Mouse (Mus musculus) intestine, embryonic 15.5 days (tissue): ENCODE data around the gene Ulk4. TPM values are rescaled to one million over a fixed set of nuclear protein-coding genes. Genes with fewer than 3 reads are reported as not detected.
"Not testable (repeated sequence)": the region's sequence is repeated elsewhere in the genome, so short reads cannot be mapped to it uniquely, and the experiment has no call there.

ENCODE experiments used
- ATAC-seq: fragments of 200-750 bp; cut with Nextera tagmentation; 2 replicates; pipeline ENCODE4 v1.8.0; 2017; ENCODE audit warnings: moderate TSS enrichment, moderate library complexity
- H3K27ac ChIP-seq: fragments of 300-500 bp; sonication (generic); 2 replicates; pipeline ENCODE4 v1.5.1; 2015; ENCODE audit warnings: mild to moderate bottlenecking, inconsistent platforms
- H3K27me3 ChIP-seq: fragments of 300-500 bp; sonication (generic); replicated peaks from 2 replicates; pipeline ENCODE4 v1.6.1; 2015; ENCODE audit warnings: inconsistent platforms
- H3K36me3 ChIP-seq: fragments of 300-500 bp; sonication (generic); 2 replicates; pipeline ENCODE4 v1.6.1; 2015; ENCODE audit warnings: inconsistent platforms
- H3K4me1 ChIP-seq: fragments of 300-500 bp; sonication (generic); replicated peaks from 2 replicates; pipeline ENCODE4 v1.6.1; 2015; ENCODE audit warnings: inconsistent platforms
- H3K4me2 ChIP-seq: fragments of 300-500 bp; sonication (generic); replicated peaks from 2 replicates; pipeline ENCODE4 v1.6.1; 2015; ENCODE audit warnings: mild to moderate bottlenecking, inconsistent platforms
- H3K4me3 ChIP-seq: fragments of 300-500 bp; sonication (generic); replicated peaks from 2 replicates; pipeline ENCODE4 v1.5.1; 2015; ENCODE audit warnings: inconsistent platforms
- H3K9ac ChIP-seq: fragments of 300-500 bp; sonication (generic); 2 replicates; pipeline ENCODE4 v1.6.1; 2015; ENCODE audit warnings: inconsistent platforms
- H3K9me3 ChIP-seq: fragments of 300-500 bp; sonication (generic); 2 replicates; pipeline ENCODE4 v1.6.1; 2016; ENCODE audit warnings: inconsistent platforms
- WGBS: fragments of 180-500 bp; shearing (Covaris S2); methylation state at CpG from one replicate; pipeline ENCODE4 v1.1.7; 2015; 5-methylcytosine and 5-hydroxymethylcytosine counted together
- polyA plus RNA-seq: library from polyadenylated mRNA; unstranded; fragments of >200 nt; fragmentation: Nextera tagmentation; extraction: Ambion mirVana; gene quantifications from 2 replicates; pipeline ENCODE4 v1.2.1, GENCODE M21; 2015

Ulk4 gene
- polyA plus RNA-seq, 1 experiment from 2014 or later, result 150 TPM

GRCm38 (mm10) chr9:120926939-120927606, 349.9 kb downstream of the Ulk4 start:
- Histone ChIP-seq H3K27ac (no peak overlapping the region), H3K27me3 (no peaks in the 10 kb centered on the region), H3K36me3 (no peaks in the 10 kb centered on the region), H3K4me2 (no peak overlapping the region), H3K4me1 (no peaks in the 10 kb centered on the region), H3K9ac (no peak overlapping the region), H3K4me3 (no peak overlapping the region), H3K9me3 (no peaks in the 10 kb centered on the region)
- 15% methylated on average over 9 of the region's 9 CpGs for WGBS
- ATAC-seq, result no peak

GRCm38 (mm10) chr9:120926126-120926525, 350.9 kb downstream of the Ulk4 start:
- Histone ChIP-seq H3K27ac (no peak overlapping the region), H3K9ac (no peak overlapping the region), H3K4me2 (no peak overlapping the region), H3K9me3 (no peaks in the 10 kb centered on the region), H3K4me3 (no peak overlapping the region), H3K36me3 (no peaks in the 10 kb centered on the region), H3K27me3 (no peaks in the 10 kb centered on the region), H3K4me1 (no peaks in the 10 kb centered on the region)
- ATAC-seq, result no peak
- WGBS, result 39% methylated on average over 1 of the region's 1 CpGs

- peak overlapping the region; percentile 40; the same call in 1 of the 2 replicates for H3K27ac ChIP-seq
- 0 out of 2 replicates have a peak, but pooled peaks cover 3% of the 10 kb centered on the region for H3K9me3 ChIP-seq
- no peaks in the 10 kb centered on the region for H3K27me3 ChIP-seq
- no peak overlapping the region for H3K9ac ChIP-seq
- peak; percentile 75 for ATAC-seq
- peaks cover 10% of the 10 kb centered on the region for H3K4me1 ChIP-seq
- WGBS, result 58% methylated on average over 5 of the region's 5 CpGs
- H3K4me3 ChIP-seq, result no peak overlapping the region
- no peaks in the 10 kb centered on the region for H3K36me3 ChIP-seq
- no peak overlapping the region for H3K4me2 ChIP-seq
Measured at GRCm38 (mm10) chr9:120919130-120919529, 357.9 kb downstream of the Ulk4 start.

GRCm38 (mm10) chr9:120918642-120919041, 358.4 kb downstream of the Ulk4 start:
- no peak overlapping the region for H3K4me3 ChIP-seq
- H3K27ac ChIP-seq, result peak overlapping the region; percentile 40; the same call in 1 of the 2 replicates
- peaks cover 10% of the 10 kb centered on the region for H3K4me1 ChIP-seq
- no peak overlapping the region for H3K4me2 ChIP-seq
- no peaks in the 10 kb centered on the region for H3K36me3 ChIP-seq
- 18% methylated on average over 6 of the region's 6 CpGs for WGBS
- peak; percentile 60 for ATAC-seq
- 0 out of 2 replicates have a peak, but pooled peaks cover 3% of the 10 kb centered on the region for H3K9me3 ChIP-seq
- no peaks in the 10 kb centered on the region for H3K27me3 ChIP-seq
- H3K9ac ChIP-seq, result no peak overlapping the region

GRCm38 (mm10) chr9:120918211-120918610, 358.8 kb downstream of the Ulk4 start:
- no peak overlapping the region for H3K9ac ChIP-seq
- H3K4me1 ChIP-seq, result peaks cover 10% of the 10 kb centered on the region
- 58% methylated on average over 5 of the region's 5 CpGs for WGBS
- no peak overlapping the region for H3K27ac ChIP-seq
- H3K4me3 ChIP-seq, result no peak overlapping the region
- no peaks in the 10 kb centered on the region for H3K36me3 ChIP-seq
- no peaks in the 10 kb centered on the region for H3K27me3 ChIP-seq
- ATAC-seq, result no peak
- H3K9me3 ChIP-seq, result 0 out of 2 replicates have a peak, but pooled peaks cover 3% of the 10 kb centered on the region
- no peak overlapping the region for H3K4me2 ChIP-seq

GRCm38 (mm10) chr9:120917619-120918018, 359.4 kb downstream of the Ulk4 start:
- not testable (repeated sequence) for H3K36me3 ChIP-seq, H3K4me3 ChIP-seq, H3K27me3 ChIP-seq, H3K4me2 ChIP-seq, H3K9me3 ChIP-seq, H3K9ac ChIP-seq, ATAC-seq, H3K27ac ChIP-seq
- peaks cover 10% of the 10 kb centered on the region for H3K4me1 ChIP-seq
- WGBS, result 90% methylated on average over 2 of the region's 2 CpGs

GRCm38 (mm10) chr9:120914877-120915459, 362.0 kb downstream of the Ulk4 start:
- 80% methylated on average over 14 of the region's 14 CpGs for WGBS
- no peak overlapping the region for H3K4me3 ChIP-seq
- H3K27me3 ChIP-seq, result no peaks in the 10 kb centered on the region
- H3K9me3 ChIP-seq, result 0 out of 2 replicates have a peak, but pooled peaks cover 3% of the 10 kb centered on the region
- no peak for ATAC-seq
- H3K9ac ChIP-seq, result no peak overlapping the region
- peaks cover 12% of the 10 kb centered on the region for H3K4me1 ChIP-seq
- H3K4me2 ChIP-seq, result no peak overlapping the region
- 0 out of 2 replicates have a peak overlapping the region, but pooled peaks have one; percentile 4 for H3K27ac ChIP-seq
- no peaks in the 10 kb centered on the region for H3K36me3 ChIP-seq

- Histone ChIP-seq H3K27me3 (no peaks in the 10 kb centered on the region), H3K36me3 (no peaks in the 10 kb centered on the region), H3K4me2 (no peak overlapping the region), H3K27ac (0 out of 2 replicates have a peak overlapping the region, but pooled peaks have one; percentile 4), H3K9me3 (0 out of 2 replicates have a peak, but pooled peaks cover 3% of the 10 kb centered on the region), H3K4me1 (peaks cover 12% of the 10 kb centered on the region), H3K4me3 (no peak overlapping the region), H3K9ac (no peak overlapping the region)
- WGBS, result 89% methylated on average over 4 of the region's 4 CpGs
- no peak for ATAC-seq
Measured at GRCm38 (mm10) chr9:120914429-120914828, 362.6 kb downstream of the Ulk4 start.

- ATAC-seq, result no peak
- Histone ChIP-seq H3K4me1 (0 out of 2 replicates have a peak, but pooled peaks cover 2% of the 10 kb centered on the region), H3K9me3 (0 out of 2 replicates have a peak, but pooled peaks cover 3% of the 10 kb centered on the region), H3K4me2 (no peak overlapping the region), H3K27ac (no peak overlapping the region), H3K4me3 (no peak overlapping the region), H3K36me3 (no peaks in the 10 kb centered on the region), H3K27me3 (no peaks in the 10 kb centered on the region), H3K9ac (no peak overlapping the region)
- WGBS, result 68% methylated on average over 13 of the region's 13 CpGs
Measured at GRCm38 (mm10) chr9:120913152-120913551, 363.8 kb downstream of the Ulk4 start.

- Histone ChIP-seq H3K4me1 (0 out of 2 replicates have a peak, but pooled peaks cover 2% of the 10 kb centered on the region), H3K27ac (no peak overlapping the region), H3K9ac (no peak overlapping the region), H3K4me2 (no peak overlapping the region), H3K27me3 (no peaks in the 10 kb centered on the region), H3K9me3 (no peaks in the 10 kb centered on the region), H3K36me3 (no peaks in the 10 kb centered on the region), H3K4me3 (no peak overlapping the region)
- ATAC-seq, result no peak
- 80% methylated on average over 6 of the region's 6 CpGs for WGBS
Measured at GRCm38 (mm10) chr9:120908461-120908860, 368.5 kb downstream of the Ulk4 start.
